Mouse (Mus musculus): ENCODE data around the gene Epha2. TPM values are rescaled to one million over a fixed set of nuclear protein-coding genes. Genes with fewer than 3 reads are reported as not detected.

Gene Epha2
- polyA plus RNA-seq, 1 experiment from 2014 or later: 2.3 TPM

DNA sequence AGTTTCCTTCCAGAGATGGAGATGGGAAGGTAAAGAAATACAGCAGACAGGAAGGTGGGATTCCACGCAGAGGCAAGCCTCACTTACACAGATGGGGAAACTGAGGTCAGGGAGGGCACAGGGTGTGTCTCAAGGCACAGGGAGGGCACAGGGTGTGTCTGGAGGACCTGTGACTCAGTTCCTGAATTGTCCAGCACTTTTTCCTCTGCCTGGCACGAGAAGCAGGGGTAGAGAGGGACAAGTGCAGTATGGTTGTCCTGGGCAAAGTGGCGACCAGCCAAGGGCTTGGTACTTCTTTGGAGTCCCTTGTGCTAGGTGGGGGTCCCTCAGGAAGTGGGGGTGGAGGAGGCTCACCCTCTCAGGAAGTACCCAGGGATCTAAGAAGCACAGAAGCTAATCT lies 19.0 kb upstream of the Epha2 start:
- Histone ChIP-seq H3K9me3 (ENCODE audit: control insufficient read depth, low read length) (no peaks in the 10 kb centered on the region), H3K4me1 (replicated peaks; ENCODE audit: control insufficient read depth, insufficient read depth, low read length) (peaks cover 2% of the 10 kb centered on the region; the same call in 1 of the 2 replicates), H3K27me3 (ENCODE audit: control insufficient read depth, insufficient read depth, low read length) (peaks cover 11% of the 10 kb centered on the region), H3K27ac (ENCODE audit: low read depth, low read length) (no peak overlapping the region), H3K36me3 (ENCODE audit: control insufficient read depth, insufficient read depth, low read length) (no peaks in the 10 kb centered on the region), H3K4me2 (ENCODE audit: low read depth, low read length, severe bottlenecking) (no peak overlapping the region), H3K4me3 (ENCODE audit: low read depth, low read length) (no peak overlapping the region), H3K9ac (ENCODE audit: low read length) (no peak overlapping the region)
- no peak for DNase-seq (ENCODE audit: low spot score)
- no peak for ATAC-seq (replicated peaks; ENCODE audit: low FRiP score)
- 66% methylated on average over 3 of the region's 3 CpGs for WGBS

DNA sequence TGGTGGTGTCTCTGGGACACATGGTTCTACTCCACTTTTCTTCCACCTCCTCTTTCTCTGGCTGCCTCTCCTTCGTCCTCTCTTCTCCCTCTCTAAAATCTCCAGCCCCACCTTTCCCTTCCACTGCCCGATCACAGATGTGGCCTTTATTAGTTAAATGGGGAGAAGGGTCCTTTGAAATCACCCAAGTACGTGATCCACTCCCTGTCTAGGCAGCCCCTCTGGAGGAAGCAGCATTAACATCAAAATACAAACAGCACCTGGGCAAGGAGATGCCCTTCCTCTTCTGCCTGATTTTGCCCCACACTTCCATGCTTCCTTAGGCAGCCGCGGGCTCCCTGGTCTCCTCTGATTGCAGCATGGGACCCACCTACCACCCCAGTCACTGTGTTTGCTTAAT lies 18.4 kb upstream of the Epha2 start:
- H3K27me3 ChIP-seq (ENCODE audit: control insufficient read depth, insufficient read depth, low read length): peaks cover 15% of the 10 kb centered on the region
- DNase-seq (ENCODE audit: low spot score): no peak
- H3K4me1 ChIP-seq (replicated peaks; ENCODE audit: control insufficient read depth, insufficient read depth, low read length): peaks cover 2% of the 10 kb centered on the region; the same call in 1 of the 2 replicates
- no peak overlapping the region for H3K4me2 ChIP-seq (ENCODE audit: low read depth, low read length, severe bottlenecking)
- no peaks in the 10 kb centered on the region for H3K36me3 ChIP-seq (ENCODE audit: control insufficient read depth, insufficient read depth, low read length)
- H3K9me3 ChIP-seq (ENCODE audit: control insufficient read depth, low read length): no peaks in the 10 kb centered on the region
- 55% methylated on average over 5 of the region's 5 CpGs for WGBS
- ATAC-seq (replicated peaks; ENCODE audit: low FRiP score): no peak
- H3K27ac ChIP-seq (ENCODE audit: low read depth, low read length): no peak overlapping the region
- no peak overlapping the region for H3K4me3 ChIP-seq (ENCODE audit: low read depth, low read length)
- H3K9ac ChIP-seq (ENCODE audit: low read length): no peak overlapping the region

DNA sequence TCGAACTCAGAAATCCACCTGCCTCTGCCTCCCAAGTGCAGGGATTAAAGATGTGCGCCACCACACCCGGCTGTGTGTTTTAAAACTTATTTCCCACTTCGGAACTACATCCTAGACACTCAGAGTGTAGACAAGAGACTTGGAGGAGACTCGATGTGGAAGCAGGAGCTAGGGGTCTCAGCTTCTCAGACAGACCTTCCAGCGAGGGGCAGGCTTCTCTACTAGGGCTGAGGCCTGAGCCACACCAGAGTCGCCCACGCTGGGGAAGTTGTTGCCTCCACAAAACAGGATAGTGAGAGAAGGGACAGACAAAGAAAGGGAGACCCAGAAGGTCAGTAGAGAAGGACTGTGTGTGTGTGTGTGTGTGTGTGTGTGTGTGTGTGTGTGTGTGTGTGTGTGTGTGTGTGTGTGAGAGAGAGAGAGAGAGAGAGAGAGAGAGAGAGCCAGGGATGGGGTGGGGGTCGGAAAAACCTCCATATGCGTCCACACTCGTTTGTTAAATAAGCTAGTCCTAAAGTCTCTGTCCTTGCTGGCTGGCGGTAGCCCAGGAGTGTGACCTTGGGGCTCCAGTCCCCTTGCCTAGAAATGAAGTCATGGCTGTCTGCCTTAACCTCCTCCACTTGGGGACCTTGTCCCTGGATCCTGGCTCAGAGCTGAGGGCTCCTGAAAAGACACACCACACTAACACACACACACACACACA lies 17.7 kb upstream of the Epha2 start:
- peaks cover 2% of the 10 kb centered on the region; the same call in 1 of the 2 replicates for H3K4me1 ChIP-seq (replicated peaks; ENCODE audit: control insufficient read depth, insufficient read depth, low read length)
- no peaks in the 10 kb centered on the region for H3K9me3 ChIP-seq (ENCODE audit: control insufficient read depth, low read length)
- H3K27me3 ChIP-seq (ENCODE audit: control insufficient read depth, insufficient read depth, low read length): peaks cover 20% of the 10 kb centered on the region
- no peak overlapping the region for H3K9ac ChIP-seq (ENCODE audit: low read length)
- WGBS: 67% methylated on average over 12 of the region's 12 CpGs
- H3K27ac ChIP-seq (ENCODE audit: low read depth, low read length): no peak overlapping the region
- no peaks in the 10 kb centered on the region for H3K36me3 ChIP-seq (ENCODE audit: control insufficient read depth, insufficient read depth, low read length)
- ATAC-seq (replicated peaks; ENCODE audit: low FRiP score): no peak
- no peak for DNase-seq (ENCODE audit: low spot score)
- H3K4me2 ChIP-seq (ENCODE audit: low read depth, low read length, severe bottlenecking): no peak overlapping the region
- no peak overlapping the region for H3K4me3 ChIP-seq (ENCODE audit: low read depth, low read length)

- H3K27ac ChIP-seq (ENCODE audit: low read depth, low read length): no peak overlapping the region
- DNase-seq (ENCODE audit: low spot score): no peak
- WGBS: 22% methylated on average over 8 of the region's 8 CpGs
- no peak overlapping the region for H3K4me2 ChIP-seq (ENCODE audit: low read depth, low read length, severe bottlenecking)
- H3K9me3 ChIP-seq (ENCODE audit: control insufficient read depth, low read length): no peaks in the 10 kb centered on the region
- peaks cover 2% of the 10 kb centered on the region; the same call in 1 of the 2 replicates for H3K4me1 ChIP-seq (replicated peaks; ENCODE audit: control insufficient read depth, insufficient read depth, low read length)
- peaks cover 20% of the 10 kb centered on the region for H3K27me3 ChIP-seq (ENCODE audit: control insufficient read depth, insufficient read depth, low read length)
- no peak overlapping the region for H3K9ac ChIP-seq (ENCODE audit: low read length)
- no peaks in the 10 kb centered on the region for H3K36me3 ChIP-seq (ENCODE audit: control insufficient read depth, insufficient read depth, low read length)
- no peak for ATAC-seq (replicated peaks; ENCODE audit: low FRiP score)
- no peak overlapping the region for H3K4me3 ChIP-seq (ENCODE audit: low read depth, low read length)
Observed at GRCm38 (mm10) chr4:141283879-141284411, 17.1 kb upstream of the Epha2 start.

DNA sequence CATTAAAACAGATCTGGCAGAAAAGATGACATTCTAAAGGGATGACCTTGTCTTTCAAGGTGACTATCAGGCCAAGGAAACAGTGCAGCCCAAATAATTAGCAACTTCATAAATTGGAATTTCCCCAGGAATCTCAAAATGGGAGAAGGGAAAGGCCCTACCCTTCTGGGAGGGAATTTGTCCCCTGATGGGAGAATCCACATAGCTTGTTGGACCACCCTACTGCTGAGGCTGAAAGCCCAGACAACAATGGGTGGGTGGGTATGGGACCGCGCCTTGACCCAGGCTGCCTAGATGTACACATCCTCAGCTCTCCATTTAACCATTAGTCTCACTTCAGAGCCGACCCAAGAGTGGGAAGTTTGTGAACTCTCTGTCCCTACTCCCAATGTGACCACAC lies 16.6 kb upstream of the Epha2 start:
- no peaks in the 10 kb centered on the region for H3K9me3 ChIP-seq (ENCODE audit: control insufficient read depth, low read length)
- WGBS: 71% methylated on average over 3 of the region's 3 CpGs
- no peak overlapping the region for H3K9ac ChIP-seq (ENCODE audit: low read length)
- H3K27me3 ChIP-seq (ENCODE audit: control insufficient read depth, insufficient read depth, low read length): peaks cover 22% of the 10 kb centered on the region
- ATAC-seq (replicated peaks; ENCODE audit: low FRiP score) (no peak), DNase-seq (ENCODE audit: low spot score) (no peak)
- H3K4me1 ChIP-seq (replicated peaks; ENCODE audit: control insufficient read depth, insufficient read depth, low read length): no peaks in the 10 kb centered on the region; the same call in 1 of the 2 replicates
- H3K4me3 ChIP-seq (ENCODE audit: low read depth, low read length): no peak overlapping the region
- H3K27ac ChIP-seq (ENCODE audit: low read depth, low read length): no peak overlapping the region
- no peaks in the 10 kb centered on the region for H3K36me3 ChIP-seq (ENCODE audit: control insufficient read depth, insufficient read depth, low read length)
- no peak overlapping the region for H3K4me2 ChIP-seq (ENCODE audit: low read depth, low read length, severe bottlenecking)

DNA sequence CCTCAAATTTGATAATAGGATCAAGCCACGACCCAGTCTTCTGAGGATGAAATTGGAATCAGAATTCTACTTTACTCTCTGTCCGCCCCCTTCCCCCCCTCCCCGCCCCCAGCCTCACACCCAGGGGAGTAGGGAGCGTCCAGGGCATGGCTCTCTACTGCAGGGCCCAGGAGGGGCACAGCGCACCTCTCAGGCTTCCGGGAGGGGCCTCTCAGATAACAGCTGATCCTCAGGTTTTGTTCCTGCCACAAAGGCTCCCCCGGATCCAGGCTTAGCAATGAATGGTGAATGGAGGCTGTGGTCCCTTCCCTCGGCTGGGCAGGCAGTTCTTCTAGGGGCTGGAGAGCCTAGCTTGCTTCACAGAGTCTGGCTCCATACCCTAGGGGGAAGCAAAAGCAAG lies 15.9 kb upstream of the Epha2 start:
- ATAC-seq (replicated peaks; ENCODE audit: low FRiP score): no peak
- no peak overlapping the region for H3K27ac ChIP-seq (ENCODE audit: low read depth, low read length)
- no peaks in the 10 kb centered on the region; the same call in 1 of the 2 replicates for H3K4me1 ChIP-seq (replicated peaks; ENCODE audit: control insufficient read depth, insufficient read depth, low read length)
- no peak overlapping the region for H3K4me3 ChIP-seq (ENCODE audit: low read depth, low read length)
- H3K4me2 ChIP-seq (ENCODE audit: low read depth, low read length, severe bottlenecking): no peak overlapping the region
- no peaks in the 10 kb centered on the region for H3K9me3 ChIP-seq (ENCODE audit: control insufficient read depth, low read length)
- H3K27me3 ChIP-seq (ENCODE audit: control insufficient read depth, insufficient read depth, low read length): peaks cover 22% of the 10 kb centered on the region
- no peak for DNase-seq (ENCODE audit: low spot score)
- WGBS: 9% methylated on average over 8 of the region's 8 CpGs
- H3K36me3 ChIP-seq (ENCODE audit: control insufficient read depth, insufficient read depth, low read length): no peaks in the 10 kb centered on the region
- H3K9ac ChIP-seq (ENCODE audit: low read length): no peak overlapping the region; the same call in 1 of the 2 replicates

DNA sequence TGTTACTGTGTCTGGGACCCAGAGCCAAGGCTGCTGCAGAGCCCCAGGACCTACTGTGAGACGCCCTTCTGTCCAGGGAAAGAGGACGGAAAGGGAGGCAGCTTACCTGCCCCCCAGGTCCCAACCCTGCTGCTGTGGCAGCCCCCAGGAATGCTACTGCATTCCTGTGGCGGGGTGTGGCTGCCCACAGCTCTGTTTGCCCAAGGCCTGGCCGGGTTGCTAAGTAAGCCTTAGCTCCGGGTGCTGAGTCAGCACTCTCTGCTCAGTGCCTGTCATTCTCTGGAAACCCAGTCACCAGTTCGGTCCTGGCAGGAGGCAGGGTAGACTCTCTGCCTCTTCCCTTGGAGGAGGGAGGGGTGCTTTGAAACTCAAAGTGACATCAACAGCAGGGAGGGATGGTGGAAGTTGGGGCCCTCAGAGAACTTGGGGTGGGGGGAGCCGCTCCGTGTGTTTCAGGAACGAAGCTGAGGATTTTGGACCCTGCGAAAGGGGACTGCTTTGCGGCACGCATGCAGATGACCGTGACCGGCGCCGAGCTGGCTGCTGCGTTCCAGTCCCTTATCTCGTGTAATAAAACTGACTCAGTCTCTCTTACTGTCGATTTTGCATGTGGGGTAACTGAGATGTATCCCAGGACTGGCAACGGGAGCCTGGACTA lies 14.1 kb upstream of the Epha2 start:
- DNase-seq (ENCODE audit: low spot score) (no peak), ATAC-seq (replicated peaks; ENCODE audit: low FRiP score) (no peak)
- Histone ChIP-seq H3K9ac (ENCODE audit: low read length) (no peak overlapping the region), H3K4me3 (ENCODE audit: low read depth, low read length) (no peak overlapping the region), H3K4me1 (replicated peaks; ENCODE audit: control insufficient read depth, insufficient read depth, low read length) (peaks cover 8% of the 10 kb centered on the region; the same call in 1 of the 2 replicates), H3K9me3 (ENCODE audit: control insufficient read depth, low read length) (no peaks in the 10 kb centered on the region), H3K27ac (ENCODE audit: low read depth, low read length) (no peak overlapping the region), H3K36me3 (ENCODE audit: control insufficient read depth, insufficient read depth, low read length) (no peaks in the 10 kb centered on the region), H3K27me3 (ENCODE audit: control insufficient read depth, insufficient read depth, low read length) (peaks cover 34% of the 10 kb centered on the region), H3K4me2 (ENCODE audit: low read depth, low read length, severe bottlenecking) (no peak overlapping the region)
- 11% methylated on average over 20 of the region's 20 CpGs for WGBS

DNA sequence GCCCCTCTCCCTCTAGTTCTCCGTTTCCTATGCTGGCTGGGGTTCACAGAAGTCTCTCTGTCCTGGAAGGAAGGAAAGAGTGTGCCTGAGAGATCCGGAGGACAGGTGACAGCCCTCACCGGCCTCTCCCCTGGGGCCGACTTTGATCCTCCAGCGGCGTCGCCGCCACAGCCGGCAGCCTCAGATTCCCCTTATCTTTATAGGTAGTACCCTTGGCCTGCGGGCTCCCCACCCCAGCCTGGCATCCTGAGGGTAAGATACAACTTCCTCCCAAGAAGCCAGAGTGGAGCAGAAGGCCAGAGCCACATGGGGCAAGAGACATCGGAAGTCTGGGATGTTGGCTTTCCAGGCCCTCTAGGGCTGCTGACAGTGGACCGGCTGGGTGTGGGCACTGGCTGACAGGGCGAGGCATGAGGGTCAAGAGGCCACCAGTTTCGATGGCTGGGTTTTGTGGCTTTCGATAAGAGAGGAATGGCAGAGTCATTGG lies 13.5 kb upstream of the Epha2 start:
- Histone ChIP-seq H3K4me2 (ENCODE audit: low read depth, low read length, severe bottlenecking) (no peak overlapping the region), H3K9ac (ENCODE audit: low read length) (no peak overlapping the region), H3K9me3 (ENCODE audit: control insufficient read depth, low read length) (no peaks in the 10 kb centered on the region), H3K27me3 (ENCODE audit: control insufficient read depth, insufficient read depth, low read length) (peaks cover 36% of the 10 kb centered on the region), H3K27ac (ENCODE audit: low read depth, low read length) (no peak overlapping the region), H3K36me3 (ENCODE audit: control insufficient read depth, insufficient read depth, low read length) (no peaks in the 10 kb centered on the region), H3K4me1 (replicated peaks; ENCODE audit: control insufficient read depth, insufficient read depth, low read length) (peaks cover 9% of the 10 kb centered on the region; the same call in 1 of the 2 replicates), H3K4me3 (ENCODE audit: low read depth, low read length) (no peak overlapping the region)
- WGBS: 19% methylated on average over 15 of the region's 15 CpGs
- ATAC-seq (replicated peaks; ENCODE audit: low FRiP score) (no peak), DNase-seq (ENCODE audit: low spot score) (no peak)
